Mouse (Mus musculus): ENCODE measurements around the gene Cmpk1.

DNA sequence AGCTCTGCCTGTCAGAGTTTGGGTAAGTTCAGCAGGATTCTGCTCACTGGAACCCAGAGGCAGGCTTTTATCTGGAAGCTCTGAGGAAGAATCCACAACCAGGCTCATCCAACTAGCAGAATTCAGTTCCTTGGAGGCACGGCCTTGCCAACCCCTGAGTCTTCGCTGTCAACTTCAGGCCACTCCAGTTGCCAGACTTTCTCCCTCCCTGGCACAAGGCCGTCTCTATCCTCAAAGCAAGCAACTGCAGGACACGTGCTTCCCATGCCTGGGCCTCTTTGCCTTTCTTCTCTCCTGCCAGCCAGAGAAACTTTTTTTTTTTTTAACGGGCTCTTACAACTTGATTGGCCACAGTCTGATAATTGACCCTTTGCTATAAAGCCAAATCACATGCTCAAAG, 42.0 kb downstream of the Cmpk1 start:
- TF ChIP-seq CTCF (IDR thresholded peaks at IDR 0.05; ENCODE audit: low read depth, low read length) (no peak), POLR2A (IDR thresholded peaks at IDR 0.05; ENCODE audit: extremely low read depth, insufficient read depth, low read length) (no peak)

Data from liver, adult 2 months (tissue).